Mouse (Mus musculus): ENCODE results near the gene Cdh1. TPM values are rescaled to one million over a fixed set of nuclear protein-coding genes. Genes with fewer than 3 reads are reported as not detected.
"Not testable (repeated sequence)": the region's sequence is repeated elsewhere in the genome, so short reads cannot be mapped to it uniquely, and the experiment has no call there.

Cdh1 gene
- polyA plus RNA-seq, 2 experiments = 11.4 to 14.8 TPM

GRCm38 (mm10) chr8:106606601-106607145, 3.5 kb downstream of the Cdh1 start:
- Histone ChIP-seq H3K36me3 (replicated peaks; ENCODE audit: control insufficient read depth, insufficient read depth, low read depth) (no peaks in the 10 kb centered on the region), H3K9ac (replicated peaks) (no peak overlapping the region), H3K27ac (no peak overlapping the region), H3K4me3 (ENCODE audit: insufficient read depth in 1 of 2, low read depth in 2 of 2, low read length in 2 of 2) (no peak overlapping the region), H3K27me3 (ENCODE audit: control insufficient read depth, insufficient read depth, low read length) (peaks cover 31% of the 10 kb centered on the region), H3K4me1 (replicated peaks; ENCODE audit: control insufficient read depth in 2 of 2, insufficient read depth in 2 of 2, low read length in 1 of 2) (peaks cover 0 to 5% of the 10 kb centered on the region in 2 experiments; a peak in 3 of 4 replicates), H3K9me3 (ENCODE audit: control insufficient read depth, low read length) (no peaks in the 10 kb centered on the region), H3K4me2 (ENCODE audit: low read depth) (no peak overlapping the region)
- 22% methylated on average over 15 of the region's 15 CpGs for WGBS (ENCODE audit: insufficient replicate concordance)
- DNase-seq (ENCODE audit: low read depth in 3 of 3, low spot score in 3 of 3) (no peak), ATAC-seq (ENCODE audit: insufficient read depth) (no peak)
- TF ChIP-seq EP300 (IDR thresholded peaks at IDR 0.05; ENCODE audit: low read depth) (no peak), CTCF (IDR thresholded peaks at IDR 0.05; ENCODE audit: low read depth) (no peak)

- H3K4me1 ChIP-seq (replicated peaks; ENCODE audit: control insufficient read depth in 2 of 2, insufficient read depth in 2 of 2, low read length in 1 of 2); H3K36me3 ChIP-seq (replicated peaks; ENCODE audit: control insufficient read depth, insufficient read depth, low read depth); H3K9ac ChIP-seq (replicated peaks); ATAC-seq (ENCODE audit: insufficient read depth); DNase-seq (ENCODE audit: low read depth in 3 of 3, low spot score in 3 of 3); H3K4me2 ChIP-seq (ENCODE audit: low read depth); H3K27ac ChIP-seq; H3K4me3 ChIP-seq (ENCODE audit: insufficient read depth in 1 of 2, low read depth in 2 of 2, low read length in 2 of 2); H3K9me3 ChIP-seq (ENCODE audit: control insufficient read depth, low read length): not testable (repeated sequence)
- peaks cover 25% of the 10 kb centered on the region for H3K27me3 ChIP-seq (ENCODE audit: control insufficient read depth, insufficient read depth, low read length)
- WGBS (ENCODE audit: insufficient replicate concordance) = 52% methylated on average over 3 of the region's 4 CpGs
Measured at GRCm38 (mm10) chr8:106607783-106608182, 4.6 kb downstream of the Cdh1 start.

GRCm38 (mm10) chr8:106608425-106608824, 5.3 kb downstream of the Cdh1 start:
- DNase-seq (ENCODE audit: low read depth in 3 of 3, low spot score in 3 of 3) (no peak), ATAC-seq (ENCODE audit: insufficient read depth) (no peak)
- Histone ChIP-seq H3K36me3 (replicated peaks; ENCODE audit: control insufficient read depth, insufficient read depth, low read depth) (no peaks in the 10 kb centered on the region), H3K27me3 (ENCODE audit: control insufficient read depth, insufficient read depth, low read length) (peaks cover 19% of the 10 kb centered on the region), H3K27ac (no peak overlapping the region), H3K9me3 (ENCODE audit: control insufficient read depth, low read length) (no peaks in the 10 kb centered on the region), H3K9ac (replicated peaks) (no peak overlapping the region), H3K4me3 (ENCODE audit: insufficient read depth in 1 of 2, low read depth in 2 of 2, low read length in 2 of 2) (no peak overlapping the region), H3K4me1 (replicated peaks; ENCODE audit: control insufficient read depth in 2 of 2, insufficient read depth in 2 of 2, low read length in 1 of 2) (peaks cover 0 to 8% of the 10 kb centered on the region in 2 experiments; a peak in 3 of 4 replicates), H3K4me2 (ENCODE audit: low read depth) (no peak overlapping the region)
- no peak for TF ChIP-seq EP300 (IDR thresholded peaks at IDR 0.05; ENCODE audit: low read depth)
- TF ChIP-seq CTCF (IDR thresholded peaks at IDR 0.05; ENCODE audit: low read depth) = no peak
- WGBS (ENCODE audit: insufficient replicate concordance) = 30% methylated on average over 3 of the region's 3 CpGs

- Histone ChIP-seq H3K4me3 (ENCODE audit: insufficient read depth in 1 of 2, low read depth in 2 of 2, low read length in 2 of 2) (no peak overlapping the region), H3K4me1 (replicated peaks; ENCODE audit: control insufficient read depth in 2 of 2, insufficient read depth in 2 of 2, low read length in 1 of 2) (peaks cover 0 to 8% of the 10 kb centered on the region in 2 experiments; a peak in 3 of 4 replicates), H3K27me3 (ENCODE audit: control insufficient read depth, insufficient read depth, low read length) (peaks cover 10% of the 10 kb centered on the region), H3K9ac (replicated peaks) (no peak overlapping the region), H3K27ac (no peak overlapping the region), H3K36me3 (replicated peaks; ENCODE audit: control insufficient read depth, insufficient read depth, low read depth) (no peaks in the 10 kb centered on the region), H3K4me2 (ENCODE audit: low read depth) (no peak overlapping the region), H3K9me3 (ENCODE audit: control insufficient read depth, low read length) (no peaks in the 10 kb centered on the region)
- no peak for TF ChIP-seq EP300 (IDR thresholded peaks at IDR 0.05; ENCODE audit: low read depth)
- TF ChIP-seq CTCF (IDR thresholded peaks at IDR 0.05; ENCODE audit: low read depth) = no peak
- 50% methylated on average over 7 of the region's 7 CpGs for WGBS (ENCODE audit: insufficient replicate concordance)
- ATAC-seq (ENCODE audit: insufficient read depth) = no peak
- no peak for DNase-seq (ENCODE audit: low read depth in 3 of 3, low spot score in 3 of 3)
Measured at GRCm38 (mm10) chr8:106609076-106609903, 6.1 kb downstream of the Cdh1 start.

- Histone ChIP-seq H3K27ac (no peak overlapping the region), H3K4me1 (replicated peaks; ENCODE audit: control insufficient read depth in 2 of 2, insufficient read depth in 2 of 2, low read length in 1 of 2) (peaks cover 0 to 8% of the 10 kb centered on the region in 2 experiments; a peak in 3 of 4 replicates), H3K9ac (replicated peaks) (no peak overlapping the region), H3K27me3 (ENCODE audit: control insufficient read depth, insufficient read depth, low read length) (no peaks in the 10 kb centered on the region), H3K4me2 (ENCODE audit: low read depth) (no peak overlapping the region), H3K9me3 (ENCODE audit: control insufficient read depth, low read length) (no peaks in the 10 kb centered on the region), H3K4me3 (ENCODE audit: insufficient read depth in 1 of 2, low read depth in 2 of 2, low read length in 2 of 2) (no peak overlapping the region), H3K36me3 (replicated peaks; ENCODE audit: control insufficient read depth, insufficient read depth, low read depth) (no peaks in the 10 kb centered on the region)
- ATAC-seq (ENCODE audit: insufficient read depth) (peak; percentile 13; the same call in 1 of the 2 replicates), DNase-seq (ENCODE audit: low read depth in 3 of 3, low spot score in 3 of 3) (no peak)
- WGBS (ENCODE audit: insufficient replicate concordance) = 38% methylated on average over 9 of the region's 9 CpGs
- TF ChIP-seq CTCF (IDR thresholded peaks at IDR 0.05; ENCODE audit: low read depth) (no peak), EP300 (IDR thresholded peaks at IDR 0.05; ENCODE audit: low read depth) (no peak)
Measured at GRCm38 (mm10) chr8:106610958-106611640, 7.9 kb downstream of the Cdh1 start.

Data from liver, embryonic 14.5 days (tissue).